Mouse (Mus musculus): ENCODE results near the gene Cops8. TPM values are rescaled to one million over a fixed set of nuclear protein-coding genes. Genes with fewer than 3 reads are reported as not detected.

Cops8 gene
- polyA plus RNA-seq, 1 experiment from 2014 or later = 166 TPM

DNA sequence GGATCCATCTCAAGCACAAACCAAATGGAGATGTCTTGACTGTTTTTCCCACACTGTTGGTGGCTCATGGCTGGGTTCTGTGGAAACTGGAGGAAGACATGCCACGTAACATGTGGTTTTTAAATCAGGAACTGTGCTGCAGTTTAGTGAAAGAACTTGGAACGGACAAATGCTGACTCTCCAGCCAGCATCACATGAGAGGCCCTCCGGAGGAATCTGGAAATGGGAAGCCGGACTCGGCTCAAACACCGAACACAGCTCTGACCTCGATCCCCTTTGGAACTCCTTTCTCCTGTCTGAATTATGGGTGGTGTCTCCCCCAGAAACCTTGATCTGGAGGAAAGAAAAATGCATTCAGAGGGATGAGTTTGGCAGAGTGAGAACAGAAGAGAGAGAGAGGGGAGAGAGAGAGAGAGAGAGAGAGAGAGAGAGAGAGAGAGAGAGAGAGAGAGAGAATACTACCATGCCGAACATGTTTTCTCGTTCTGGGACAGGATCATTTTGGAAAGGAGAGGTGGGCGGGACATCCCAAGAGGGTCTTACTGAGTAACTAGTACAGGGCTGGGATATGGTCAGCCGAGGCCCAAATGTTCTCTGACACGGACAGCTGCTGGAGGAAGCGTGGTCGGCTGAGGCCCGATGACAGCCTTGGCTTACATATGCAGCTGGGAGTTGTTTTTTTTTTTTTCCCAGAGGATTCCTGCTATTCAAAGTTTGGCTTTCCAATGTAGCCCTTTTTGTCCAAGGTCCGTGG, 53.9 kb downstream of the Cops8 start:
- H3K27ac ChIP-seq = no peak overlapping the region
- 91% methylated on average over 16 of the region's 16 CpGs for WGBS
- no peak overlapping the region for H3K4me2 ChIP-seq
- no peaks in the 10 kb centered on the region for H3K36me3 ChIP-seq (ENCODE audit: poor library complexity, severe bottlenecking)
- no peaks in the 10 kb centered on the region for H3K4me1 ChIP-seq
- no peak for ATAC-seq
- H3K27me3 ChIP-seq = 0 out of 2 replicates have a peak, but pooled peaks cover 3% of the 10 kb centered on the region
- no peak overlapping the region for H3K4me3 ChIP-seq
- no peak overlapping the region for H3K9ac ChIP-seq
- H3K9me3 ChIP-seq (replicated peaks) = no peaks in the 10 kb centered on the region

DNA sequence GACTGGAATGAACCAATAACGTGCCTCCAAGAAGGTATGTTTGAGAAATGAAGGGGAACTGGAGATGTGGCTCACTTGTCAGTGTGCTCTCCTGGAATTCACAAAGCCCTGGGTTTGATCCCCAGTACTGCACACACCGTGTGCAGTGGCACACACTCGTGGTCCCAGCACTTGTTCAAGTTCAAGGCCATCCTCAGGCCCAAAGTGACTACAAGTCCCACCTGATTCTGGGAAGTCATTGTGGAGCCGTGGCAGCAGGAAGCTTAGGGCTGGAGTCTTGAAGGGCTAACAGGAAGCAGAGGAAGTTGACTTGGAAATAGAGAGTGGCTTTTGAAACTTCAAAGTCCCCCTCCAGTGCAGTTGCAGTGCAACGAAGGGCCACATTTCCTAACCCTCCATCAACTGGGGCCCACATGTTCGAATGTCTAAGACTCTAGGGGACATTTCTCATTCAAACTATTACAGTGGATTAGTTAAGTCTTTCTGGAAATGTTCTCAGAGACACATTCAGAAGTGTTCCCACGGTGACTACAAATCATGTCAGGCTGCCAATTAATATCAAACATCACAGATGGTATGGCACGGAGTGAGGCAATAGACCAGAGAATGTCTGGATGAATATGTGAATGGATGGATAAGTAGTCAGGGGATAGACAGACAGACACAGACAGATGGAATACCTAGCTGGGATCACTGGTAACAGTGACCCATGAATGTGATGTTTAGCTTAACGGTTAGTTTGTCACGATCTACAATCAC, 54.7 kb downstream of the Cops8 start:
- Histone ChIP-seq H3K4me1 (no peaks in the 10 kb centered on the region), H3K27ac (no peak overlapping the region), H3K27me3 (0 out of 2 replicates have a peak, but pooled peaks cover 3% of the 10 kb centered on the region), H3K36me3 (ENCODE audit: poor library complexity, severe bottlenecking) (no peaks in the 10 kb centered on the region), H3K4me3 (no peak overlapping the region), H3K9ac (no peak overlapping the region), H3K4me2 (no peak overlapping the region), H3K9me3 (replicated peaks) (no peaks in the 10 kb centered on the region)
- no peak for ATAC-seq
- WGBS = 85% methylated on average over 10 of the region's 10 CpGs

DNA sequence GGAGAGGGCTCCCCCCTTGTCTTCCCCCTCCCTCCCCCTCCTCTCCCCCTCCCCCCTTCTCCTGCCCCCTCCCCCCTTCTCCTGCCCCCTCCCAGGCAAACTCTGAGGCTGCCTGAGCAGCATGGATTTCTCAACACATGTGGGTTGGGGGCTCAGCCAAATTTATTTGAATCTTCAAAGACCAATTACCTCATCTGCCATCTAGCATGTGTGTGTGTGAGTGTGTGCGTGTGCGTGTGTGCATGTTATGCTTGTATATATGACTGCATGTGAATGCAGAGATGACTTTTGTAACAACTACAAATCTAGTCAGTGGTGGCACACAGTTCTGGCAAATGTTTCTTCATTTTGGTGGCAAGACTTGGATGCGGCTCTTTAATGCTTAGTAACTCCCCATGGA, 55.8 kb downstream of the Cops8 start:
- 92% methylated on average over 3 of the region's 3 CpGs for WGBS
- H3K27me3 ChIP-seq = no peaks in the 10 kb centered on the region
- no peaks in the 10 kb centered on the region for H3K36me3 ChIP-seq (ENCODE audit: poor library complexity, severe bottlenecking)
- no peaks in the 10 kb centered on the region for H3K4me1 ChIP-seq
- no peak overlapping the region for H3K4me3 ChIP-seq
- H3K9me3 ChIP-seq (replicated peaks) = no peaks in the 10 kb centered on the region
- H3K27ac ChIP-seq = no peak overlapping the region
- no peak for ATAC-seq
- H3K9ac ChIP-seq = no peak overlapping the region
- H3K4me2 ChIP-seq = no peak overlapping the region

DNA sequence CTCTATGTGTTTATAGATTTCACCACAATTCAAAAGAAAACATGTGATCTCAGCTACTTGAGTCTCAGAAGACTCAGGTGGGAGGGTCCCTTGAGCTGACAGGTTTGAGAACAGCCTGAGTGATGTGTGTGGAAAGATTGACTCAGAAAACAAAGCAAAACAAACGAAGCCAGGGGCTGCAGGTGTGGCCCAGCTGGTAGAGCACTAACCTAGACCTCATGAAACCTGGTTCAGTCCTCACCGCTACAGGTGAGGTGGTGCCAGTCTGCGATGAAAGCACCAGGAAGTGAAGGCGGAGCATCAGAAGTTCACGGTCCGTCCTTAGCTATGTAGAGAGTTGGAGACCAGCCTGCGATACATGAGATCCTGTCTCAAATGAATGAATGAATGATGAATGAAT, 57.4 kb downstream of the Cops8 start:
- no peak for ATAC-seq
- H3K27me3 ChIP-seq = no peaks in the 10 kb centered on the region
- H3K4me2 ChIP-seq = no peak overlapping the region
- 89% methylated on average over 7 of the region's 7 CpGs for WGBS
- no peaks in the 10 kb centered on the region for H3K9me3 ChIP-seq (replicated peaks)
- H3K36me3 ChIP-seq (ENCODE audit: poor library complexity, severe bottlenecking) = no peaks in the 10 kb centered on the region
- no peaks in the 10 kb centered on the region for H3K4me1 ChIP-seq
- no peak overlapping the region for H3K9ac ChIP-seq
- no peak overlapping the region for H3K4me3 ChIP-seq
- H3K27ac ChIP-seq = no peak overlapping the region

DNA sequence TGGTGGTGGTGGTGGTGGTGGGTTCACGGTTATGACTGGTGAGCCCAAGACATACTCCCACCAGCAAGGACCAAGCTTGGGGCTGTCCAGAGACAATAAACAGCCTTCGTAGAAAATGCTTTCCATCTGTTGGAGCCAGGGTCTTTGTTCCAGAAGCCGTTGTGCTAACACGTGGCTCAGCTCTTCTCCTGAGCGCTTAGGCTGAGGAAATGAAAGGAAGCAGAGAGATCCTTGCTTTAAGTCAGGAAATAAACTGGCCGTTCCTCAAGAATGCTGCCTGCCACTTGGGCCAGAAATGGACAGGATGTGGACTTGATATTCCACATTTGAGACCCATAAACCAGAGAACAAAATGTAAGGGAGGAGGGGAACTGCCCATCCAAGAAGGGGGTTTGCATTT, 59.7 kb downstream of the Cops8 start:
- H3K27ac ChIP-seq = no peak overlapping the region
- no peaks in the 10 kb centered on the region for H3K27me3 ChIP-seq
- H3K4me2 ChIP-seq = no peak overlapping the region
- no peak for ATAC-seq
- H3K9ac ChIP-seq = no peak overlapping the region
- 78% methylated on average over 6 of the region's 6 CpGs for WGBS
- no peak overlapping the region for H3K4me3 ChIP-seq
- no peaks in the 10 kb centered on the region for H3K36me3 ChIP-seq (ENCODE audit: poor library complexity, severe bottlenecking)
- H3K4me1 ChIP-seq = no peaks in the 10 kb centered on the region
- no peaks in the 10 kb centered on the region for H3K9me3 ChIP-seq (replicated peaks)

Other genes starting within 250 kb of the Cops8 start
- 2.2 and 2.3 TPM in 2 replicates for gene Col6a3, start 241.0 kb downstream of the Cops8 start, polyA plus RNA-seq (2015; fragmentation: Nextera tagmentation; extraction: Ambion mirVana)